Mouse (Mus musculus) lung, embryonic 16.5 days (tissue): ENCODE measurements around the gene Wdr45b. TPM values are rescaled to one million over a fixed set of nuclear protein-coding genes. Genes with fewer than 3 reads are reported as not detected.
"Not testable (repeated sequence)": the region's sequence is repeated elsewhere in the genome, so short reads cannot be mapped to it uniquely, and the experiment has no call there.

Source experiments
- ATAC-seq: fragments of 200-750 bp; cut with Nextera tagmentation; 2 replicates; pipeline ENCODE4 v1.8.0; 2017; ENCODE audit warnings: low read depth, mild to moderate bottlenecking, moderate library complexity
- H3K27ac ChIP-seq: fragments of 300-500 bp; sonication (generic); 2 replicates; pipeline ENCODE4 v1.5.1; 2014; ENCODE audit warnings: mild to moderate bottlenecking, control low read depth, low read length
- H3K27me3 ChIP-seq: fragments of 300-500 bp; sonication (generic); 2 replicates; pipeline ENCODE4 v1.6.1; 2014; ENCODE audit warnings: low read depth, low read length, mixed read lengths; ENCODE audit not compliant: control insufficient read depth, insufficient read depth
- H3K36me3 ChIP-seq: fragments of 300-500 bp; sonication (generic); 2 replicates; pipeline ENCODE4 v1.6.1; 2014; ENCODE audit warnings: low read length; ENCODE audit not compliant: control insufficient read depth, insufficient read depth
- H3K4me1 ChIP-seq: fragments of 300-500 bp; sonication (generic); replicated peaks from 2 replicates; pipeline ENCODE4 v1.6.1; 2014; ENCODE audit warnings: low read length, mixed read lengths; ENCODE audit not compliant: control insufficient read depth, insufficient read depth
- H3K4me2 ChIP-seq: fragments of 300-500 bp; sonication (generic); 2 replicates; pipeline ENCODE4 v1.6.1; 2014; ENCODE audit warnings: low read depth, low read length, control low read depth
- H3K4me3 ChIP-seq: fragments of 300-500 bp; sonication (generic); 2 replicates; pipeline ENCODE4 v1.5.1; 2014; ENCODE audit warnings: mild to moderate bottlenecking, low read length, control low read depth
- H3K9ac ChIP-seq: fragments of 300-500 bp; sonication (generic); 2 replicates; pipeline ENCODE4 v1.6.1; 2014; ENCODE audit warnings: low read length, control low read depth
- H3K9me3 ChIP-seq: fragments of 300-500 bp; sonication (generic); 2 replicates; pipeline ENCODE4 v1.6.1; 2016; ENCODE audit warnings: low read length; ENCODE audit not compliant: control insufficient read depth
- WGBS: fragments of 180-500 bp; shearing (Covaris S2); extraction: QIAGEN DNeasy Blood & Tissue Kit; methylation state at CpG from one replicate; pipeline ENCODE4 v1.1.7; 2014; 5-methylcytosine and 5-hydroxymethylcytosine counted together
- polyA plus RNA-seq: library from polyadenylated mRNA; unstranded; fragments of >200 nt; fragmentation: Nextera tagmentation; extraction: Ambion mirVana; gene quantifications from 2 replicates; pipeline ENCODE4 v1.2.1, GENCODE M21; 2015

Wdr45b gene
- polyA plus RNA-seq, 1 experiment from 2014 or later, result 98.7 TPM

GRCm38 (mm10) chr11:121369622-121370021, 15.4 kb upstream of the Wdr45b start:
- Histone ChIP-seq H3K36me3 (no peaks in the 10 kb centered on the region), H3K4me2 (no peak overlapping the region), H3K27me3 (no peaks in the 10 kb centered on the region), H3K4me3 (no peak overlapping the region), H3K4me1 (no peaks in the 10 kb centered on the region), H3K27ac (no peak overlapping the region), H3K9ac (no peak overlapping the region), H3K9me3 (no peaks in the 10 kb centered on the region)
- ATAC-seq, result no peak
- 46% methylated on average over 6 of the region's 6 CpGs for WGBS

GRCm38 (mm10) chr11:121368731-121369130, 14.5 kb upstream of the Wdr45b start:
- no peak overlapping the region for H3K4me2 ChIP-seq
- no peak for ATAC-seq
- no peaks in the 10 kb centered on the region for H3K27me3 ChIP-seq
- no peaks in the 10 kb centered on the region for H3K9me3 ChIP-seq
- no peak overlapping the region for H3K4me3 ChIP-seq
- no peak overlapping the region for H3K9ac ChIP-seq
- H3K4me1 ChIP-seq, result no peaks in the 10 kb centered on the region
- H3K27ac ChIP-seq, result no peak overlapping the region
- 68% methylated on average over 1 of the region's 1 CpGs for WGBS
- H3K36me3 ChIP-seq, result no peaks in the 10 kb centered on the region

DNA sequence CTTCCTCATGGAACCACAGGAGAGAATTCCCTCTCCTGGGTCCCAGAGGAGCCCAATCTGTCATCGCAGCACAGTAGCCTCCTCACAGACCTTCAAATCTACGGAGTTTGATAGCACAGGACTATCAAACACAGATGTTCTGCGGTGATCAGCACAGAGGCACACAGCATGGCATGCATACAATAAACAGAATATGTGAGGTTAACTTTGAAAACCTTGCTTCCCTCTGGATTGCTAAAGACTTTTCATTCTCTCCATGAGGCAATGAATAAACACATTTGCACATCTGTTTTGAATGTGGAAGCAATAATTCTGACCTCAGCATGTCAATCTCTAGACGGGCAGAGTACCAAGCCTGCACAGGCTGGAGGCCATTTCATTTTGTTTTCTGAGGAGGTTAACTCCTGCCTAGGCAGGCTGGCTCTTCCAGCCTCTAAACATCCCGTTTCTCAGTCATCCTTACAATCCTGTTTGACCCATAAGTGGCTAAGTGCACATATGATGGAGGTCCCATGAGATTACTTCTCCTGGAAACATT, 13.0 kb upstream of the Wdr45b start:
- Histone ChIP-seq H3K36me3 (no peaks in the 10 kb centered on the region), H3K4me3 (no peak overlapping the region), H3K27me3 (no peaks in the 10 kb centered on the region), H3K9me3 (no peaks in the 10 kb centered on the region), H3K4me2 (no peak overlapping the region), H3K4me1 (no peaks in the 10 kb centered on the region), H3K9ac (no peak overlapping the region), H3K27ac (no peak overlapping the region)
- WGBS, result 49% methylated on average over 5 of the region's 5 CpGs
- no peak for ATAC-seq

- Histone ChIP-seq H3K4me2 (no peak overlapping the region), H3K4me1 (no peaks in the 10 kb centered on the region), H3K36me3 (no peaks in the 10 kb centered on the region), H3K9me3 (no peaks in the 10 kb centered on the region), H3K27ac (no peak overlapping the region), H3K9ac (no peak overlapping the region), H3K27me3 (no peaks in the 10 kb centered on the region), H3K4me3 (no peak overlapping the region)
- no peak for ATAC-seq
- WGBS, result 31% methylated on average over 5 of the region's 5 CpGs
These were observed 8.0 kb upstream of the Wdr45b start for GRCm38 (mm10) chr11:121362212-121362611.

DNA sequence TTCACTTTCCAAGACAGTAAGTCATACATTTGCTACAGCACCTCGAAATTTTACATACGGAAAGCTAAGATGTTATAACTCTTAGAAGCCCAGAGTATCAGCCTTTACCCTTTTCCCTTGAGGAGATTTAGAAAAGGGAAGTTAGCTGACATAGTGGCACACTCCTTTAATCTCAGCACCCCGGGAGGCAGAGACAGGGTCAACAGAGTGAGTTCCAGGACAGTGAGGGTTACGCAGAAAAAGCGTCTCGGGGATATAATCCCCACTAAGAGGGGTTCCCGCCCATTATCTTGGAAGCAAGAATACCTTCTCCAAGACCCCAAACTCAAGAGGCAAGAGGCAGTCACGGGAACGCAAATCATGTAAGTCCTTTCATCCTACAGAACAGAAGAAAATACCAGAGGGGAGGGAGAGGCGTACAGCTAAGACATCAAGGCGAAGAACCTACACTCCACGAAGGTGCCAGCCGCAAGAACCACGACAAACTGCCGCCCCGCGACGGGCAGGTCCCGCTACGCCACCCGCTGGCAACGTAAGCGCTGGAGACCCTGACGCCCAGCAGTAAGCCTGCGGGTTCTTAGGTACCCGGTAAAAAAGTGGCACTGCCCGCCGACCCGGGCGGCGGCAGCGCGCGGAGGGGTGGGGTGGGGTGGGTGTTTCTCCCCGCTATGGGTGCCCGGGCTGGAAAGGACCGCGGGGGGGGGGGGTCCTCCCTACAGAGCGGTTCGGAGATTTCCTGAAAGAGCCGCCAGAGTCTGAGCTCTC, 737 bp downstream of the Wdr45b start:
- H3K4me1 ChIP-seq, result peaks cover 10% of the 10 kb centered on the region
- peak overlapping the region; percentile 85 for H3K27ac ChIP-seq
- peak overlapping the region; percentile 82 for H3K4me2 ChIP-seq
- no peak; the same call in 1 of the 2 replicates for ATAC-seq
- H3K9me3 ChIP-seq, result no peaks in the 10 kb centered on the region
- no peaks in the 10 kb centered on the region for H3K27me3 ChIP-seq
- H3K4me3 ChIP-seq, result peak overlapping the region; percentile 100
- H3K9ac ChIP-seq, result peak overlapping the region; percentile 98
- 1% methylated on average over 39 of the region's 41 CpGs for WGBS
- H3K36me3 ChIP-seq, result peaks cover 7% of the 10 kb centered on the region

DNA sequence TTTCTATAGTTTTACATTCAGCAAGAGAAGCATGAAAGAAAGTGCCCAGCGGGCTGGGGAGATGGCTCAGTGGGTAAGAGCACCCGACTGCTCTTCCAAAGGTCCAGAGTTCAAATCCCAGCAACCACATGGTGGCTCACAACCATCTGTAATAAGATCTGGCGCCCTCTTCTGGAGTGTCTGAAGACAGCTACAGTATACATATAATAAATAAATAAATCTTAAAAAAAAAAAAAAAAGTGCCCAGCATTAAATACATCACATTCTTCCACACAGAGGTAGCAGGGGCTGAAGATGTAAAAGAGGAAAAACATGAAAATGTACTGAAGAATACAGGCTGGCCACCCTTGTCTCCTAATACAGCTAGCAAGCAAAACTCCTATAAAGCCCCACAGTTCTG, 5.5 kb downstream of the Wdr45b start:
- not testable (repeated sequence) for H3K27me3 ChIP-seq, H3K9me3 ChIP-seq, ATAC-seq, H3K4me2 ChIP-seq, H3K27ac ChIP-seq, H3K4me3 ChIP-seq, H3K9ac ChIP-seq, H3K4me1 ChIP-seq
- WGBS, result 85% methylated on average over 3 of the region's 3 CpGs
- peaks cover 17% of the 10 kb centered on the region for H3K36me3 ChIP-seq

DNA sequence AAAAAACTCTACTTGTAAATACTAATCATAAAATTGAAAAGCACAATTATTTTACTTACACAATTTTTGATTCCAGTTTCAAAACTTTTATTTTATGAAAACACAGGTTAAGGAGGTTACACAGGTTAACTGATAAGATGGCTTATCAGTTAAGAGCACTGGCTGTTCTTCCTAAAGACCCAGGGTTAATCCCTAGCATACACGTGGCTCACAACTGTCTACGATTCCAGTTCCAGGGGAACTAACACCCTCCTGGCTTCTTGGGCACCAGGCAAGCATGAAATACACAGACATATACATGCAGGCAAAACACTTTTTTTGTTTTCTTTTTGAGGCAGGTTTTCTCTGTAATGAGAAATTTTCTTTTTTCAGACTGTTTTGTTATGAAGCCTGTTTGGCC, 6.1 kb downstream of the Wdr45b start:
- ATAC-seq, result no peak
- no peaks in the 10 kb centered on the region for H3K9me3 ChIP-seq
- no peak overlapping the region for H3K9ac ChIP-seq
- H3K27ac ChIP-seq, result no peak overlapping the region
- no peak overlapping the region for H3K4me2 ChIP-seq
- peaks cover 2% of the 10 kb centered on the region for H3K4me1 ChIP-seq
- H3K27me3 ChIP-seq, result no peaks in the 10 kb centered on the region
- WGBS, result 75% methylated on average over 2 of the region's 2 CpGs
- peaks cover 17% of the 10 kb centered on the region for H3K36me3 ChIP-seq
- H3K4me3 ChIP-seq, result no peak overlapping the region

- 85% methylated on average over 2 of the region's 2 CpGs for WGBS
- no peaks in the 10 kb centered on the region for H3K9me3 ChIP-seq
- no peak overlapping the region for H3K4me2 ChIP-seq
- H3K27me3 ChIP-seq, result no peaks in the 10 kb centered on the region
- H3K36me3 ChIP-seq, result peaks cover 17% of the 10 kb centered on the region
- H3K9ac ChIP-seq, result no peak overlapping the region
- no peak overlapping the region for H3K27ac ChIP-seq
- no peaks in the 10 kb centered on the region for H3K4me1 ChIP-seq
- ATAC-seq, result no peak
- no peak overlapping the region for H3K4me3 ChIP-seq
These were observed 7.2 kb downstream of the Wdr45b start for GRCm38 (mm10) chr11:121347036-121347435.

- H3K9ac ChIP-seq, H3K27ac ChIP-seq, H3K27me3 ChIP-seq, ATAC-seq, H3K4me1 ChIP-seq, H3K9me3 ChIP-seq, H3K4me3 ChIP-seq, H3K4me2 ChIP-seq: not testable (repeated sequence)
- WGBS, result no CpG with 5 or more reads among the region's 1 CpGs
- H3K36me3 ChIP-seq, result peaks cover 12% of the 10 kb centered on the region
These were observed 11.8 kb downstream of the Wdr45b start for GRCm38 (mm10) chr11:121342423-121342822.
